Mouse (Mus musculus) CH12.LX (cell line): ENCODE measurements around the gene Ctnna3.

Experiments used
- CHD1 ChIP-seq: IDR thresholded peaks from 2 replicates; pipeline ENCODE4 v1.6.1; 2012; ENCODE audit warnings: low read depth, low read length, improper control_type of control experiment, inconsistent platforms
- CTCF ChIP-seq, 2 experiments: IDR thresholded peaks in 1 of 2; conservative IDR thresholded peaks in 1 of 2; 2 replicates each; pipeline ENCODE4 v1.5.1; 2011 to 2012; ENCODE audit warnings: low read depth in 2 of 2, low read length in 2 of 2, improper control_type of control experiment in 1 of 2, inconsistent platforms in 1 of 2, mild to moderate bottlenecking in 1 of 2, moderate library complexity in 1 of 2
- EP300 ChIP-seq: IDR thresholded peaks from 2 replicates; pipeline ENCODE4 v1.6.1; 2011; ENCODE audit warnings: low read length, improper control_type of control experiment
- JUND ChIP-seq: conservative IDR thresholded peaks from 2 replicates; pipeline ENCODE4 v1.6.1; 2011; ENCODE audit warnings: low read depth, low read length, improper control_type of control experiment
- NELFE ChIP-seq: IDR thresholded peaks from 2 replicates; pipeline ENCODE4 v1.6.1; 2011; ENCODE audit warnings: low read depth, low read length, improper control_type of control experiment
- NRF1 ChIP-seq: IDR thresholded peaks from 2 replicates; pipeline ENCODE4 v1.6.1; 2014; ENCODE audit warnings: low read depth, mild to moderate bottlenecking, inconsistent platforms, low read length, improper control_type of control experiment, moderate library complexity
- POLR2A ChIP-seq: IDR thresholded peaks from 2 replicates; pipeline ENCODE4 v1.6.1; 2011; ENCODE audit warnings: low read depth, mild to moderate bottlenecking, improper control_type of control experiment, low read length
- RAD21 ChIP-seq: IDR thresholded peaks from 2 replicates; pipeline ENCODE4 v1.6.1; 2011; ENCODE audit warnings: low read depth, mild to moderate bottlenecking, low read length, improper control_type of control experiment, moderate library complexity
- RCOR1 ChIP-seq: conservative IDR thresholded peaks from 2 replicates; pipeline ENCODE4 v1.6.1; 2012; ENCODE audit warnings: low read depth, mild to moderate bottlenecking, inconsistent platforms, low read length, improper control_type of control experiment
- SIN3A ChIP-seq: IDR thresholded peaks from 2 replicates; pipeline ENCODE4 v1.6.1; 2012; ENCODE audit warnings: low read length, improper control_type of control experiment, inconsistent platforms
- SMC3 ChIP-seq: IDR thresholded peaks from 2 replicates; pipeline ENCODE4 v1.6.1; 2011; ENCODE audit warnings: low read depth, low read length, improper control_type of control experiment
- TCF12 ChIP-seq: IDR thresholded peaks from 2 replicates; pipeline ENCODE4 v1.6.1; 2014; ENCODE audit warnings: low read depth, mild to moderate bottlenecking, inconsistent platforms, low read length, improper control_type of control experiment
- UBTF ChIP-seq: IDR thresholded peaks from 2 replicates; pipeline ENCODE4 v1.6.1; 2012; ENCODE audit warnings: low read depth, mild to moderate bottlenecking, inconsistent platforms, low read length, improper control_type of control experiment, moderate library complexity

GRCm38 (mm10) chr10:63692039-63692438, 262.1 kb downstream of the Ctnna3 start:
- TF ChIP-seq POLR2A (no peak), TCF12 (no peak), EP300 (no peak), NRF1 (no peak), UBTF (no peak), CHD1 (no peak), NELFE (no peak), SIN3A (no peak), RAD21 (peak; percentile 43), CTCF (conservative IDR thresholded peaks at IDR 0.05 in 1 of 2, IDR thresholded peaks at IDR 0.05 in 1 of 2; ENCODE audit: low read depth in 2 of 2, low read length in 2 of 2) (peak; percentile 53 to 54), RCOR1 (no peak), JUND (no peak), SMC3 (peak; percentile 37)
